Mouse (Mus musculus) intestine, embryonic 14.5 days (tissue): ENCODE measurements around the gene AC170998.1. TPM values are rescaled to one million over a fixed set of nuclear protein-coding genes. Genes with fewer than 3 reads are reported as not detected.

Experiments
- ATAC-seq: fragments of 200-750 bp; cut with Nextera tagmentation; replicated peaks from 2 replicates; pipeline ENCODE4 v1.8.0; 2017; ENCODE audit warnings: low read depth, moderate number of reproducible peaks, moderate TSS enrichment, moderate library complexity; ENCODE audit not compliant: low FRiP score, low TSS enrichment
- DNase-seq: peaks from one replicate; pipeline ENCODE4 v3.0.0-alpha.2; 2018; ENCODE audit warnings: low spot score
- H3K27ac ChIP-seq: fragments of 300-500 bp; sonication (generic); 2 replicates; pipeline ENCODE4 v1.5.1; 2014; ENCODE audit warnings: low read depth, mild to moderate bottlenecking, control low read depth
- H3K27me3 ChIP-seq: fragments of 300-500 bp; sonication (generic); replicated peaks from 2 replicates; pipeline ENCODE4 v1.6.1; 2014; ENCODE audit warnings: low read length, control low read depth; ENCODE audit not compliant: control insufficient read depth, insufficient read depth
- H3K36me3 ChIP-seq: fragments of 300-500 bp; sonication (generic); 2 replicates; pipeline ENCODE4 v1.6.1; 2014; ENCODE audit warnings: low read length, control low read depth; ENCODE audit not compliant: control insufficient read depth, insufficient read depth
- H3K4me1 ChIP-seq: fragments of 300-500 bp; sonication (generic); replicated peaks from 2 replicates; pipeline ENCODE4 v1.6.1; 2014; ENCODE audit warnings: low read length, control low read depth, mixed read lengths; ENCODE audit not compliant: control insufficient read depth, insufficient read depth
- H3K4me2 ChIP-seq: fragments of 300-500 bp; sonication (generic); 2 replicates; pipeline ENCODE4 v1.6.1; 2014; ENCODE audit warnings: low read length
- H3K4me3 ChIP-seq: fragments of 300-500 bp; sonication (generic); 2 replicates; pipeline ENCODE4 v1.5.1; 2014; ENCODE audit warnings: low read depth, low read length, control low read depth, mixed read lengths
- H3K9ac ChIP-seq: fragments of 300-500 bp; sonication (generic); 2 replicates; pipeline ENCODE4 v1.6.1; 2014; ENCODE audit warnings: mild to moderate bottlenecking, low read length
- H3K9me3 ChIP-seq: fragments of 300-500 bp; sonication (generic); 2 replicates; pipeline ENCODE4 v1.6.1; 2016; ENCODE audit warnings: low read length, control low read depth; ENCODE audit not compliant: control insufficient read depth
- WGBS: fragments of 180-500 bp; shearing (Covaris S2); extraction: QIAGEN DNeasy Blood & Tissue Kit; methylation state at CpG from one replicate; pipeline ENCODE4 v1.1.7; 2014; 5-methylcytosine and 5-hydroxymethylcytosine counted together
- polyA plus RNA-seq: library from polyadenylated mRNA; unstranded; fragments of >200 nt; fragmentation: Nextera tagmentation; extraction: Ambion mirVana; gene quantifications from 2 replicates; pipeline ENCODE4 v1.2.1, GENCODE M21; 2014

AC170998.1 gene
- polyA plus RNA-seq, 1 experiment from 2014 or later: 4.0 TPM

DNA sequence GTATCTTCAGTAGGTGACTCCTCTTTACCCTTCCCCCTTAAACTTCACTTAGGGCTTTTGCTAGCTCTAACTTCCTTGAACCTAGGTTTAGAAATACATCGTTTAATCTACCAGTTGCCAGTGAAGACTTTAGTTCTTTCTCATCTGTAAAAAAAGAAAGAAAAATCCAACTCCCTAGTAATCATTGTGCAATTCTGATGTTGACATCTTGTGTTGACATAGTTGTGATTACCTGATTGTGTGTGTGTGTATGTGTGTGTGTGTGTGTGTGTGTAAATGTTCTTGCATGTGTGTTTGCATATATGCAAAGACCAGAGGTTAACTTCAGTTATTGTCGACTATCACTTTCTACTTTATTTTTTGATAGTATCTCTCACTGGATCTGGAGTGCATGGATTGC is 27.2 kb upstream of the AC170998.1 start:
- Histone ChIP-seq H3K9me3 (no peaks in the 10 kb centered on the region), H3K27me3 (no peaks in the 10 kb centered on the region), H3K4me2 (no peak overlapping the region), H3K4me3 (no peak overlapping the region), H3K9ac (no peak overlapping the region), H3K27ac (no peak overlapping the region), H3K36me3 (no peaks in the 10 kb centered on the region; the same call in 1 of the 2 replicates), H3K4me1 (peaks cover 38% of the 10 kb centered on the region)
- no peak for DNase-seq
- WGBS: 75% methylated on average over 2 of the region's 2 CpGs
- ATAC-seq: no peak

DNA sequence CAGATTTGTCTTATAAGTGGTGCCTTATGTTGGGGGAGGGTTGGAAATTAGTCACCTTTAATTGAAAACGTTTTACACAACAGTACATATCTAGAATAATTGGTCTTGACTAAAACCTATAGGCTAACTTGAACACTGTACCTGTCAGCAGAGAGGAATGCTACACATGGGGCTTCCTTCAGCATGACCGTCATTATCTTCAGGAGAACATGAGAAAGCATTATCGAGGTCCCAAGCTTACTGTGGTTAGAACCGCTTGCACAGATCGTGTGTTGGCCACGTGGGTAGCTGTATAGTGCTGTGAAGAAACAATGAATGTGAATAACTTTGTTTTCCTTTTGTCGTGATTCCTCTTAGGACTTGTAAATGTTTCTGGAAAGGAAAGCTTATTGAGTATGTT is 26.1 kb upstream of the AC170998.1 start:
- no peak overlapping the region for H3K4me3 ChIP-seq
- H3K9me3 ChIP-seq: no peaks in the 10 kb centered on the region
- DNase-seq: no peak
- H3K4me1 ChIP-seq: peaks cover 33% of the 10 kb centered on the region
- no peak overlapping the region for H3K4me2 ChIP-seq
- 88% methylated on average over 7 of the region's 7 CpGs for WGBS
- no peaks in the 10 kb centered on the region for H3K36me3 ChIP-seq
- no peak for ATAC-seq
- H3K27me3 ChIP-seq: no peaks in the 10 kb centered on the region
- no peak overlapping the region for H3K27ac ChIP-seq
- H3K9ac ChIP-seq: no peak overlapping the region

DNA sequence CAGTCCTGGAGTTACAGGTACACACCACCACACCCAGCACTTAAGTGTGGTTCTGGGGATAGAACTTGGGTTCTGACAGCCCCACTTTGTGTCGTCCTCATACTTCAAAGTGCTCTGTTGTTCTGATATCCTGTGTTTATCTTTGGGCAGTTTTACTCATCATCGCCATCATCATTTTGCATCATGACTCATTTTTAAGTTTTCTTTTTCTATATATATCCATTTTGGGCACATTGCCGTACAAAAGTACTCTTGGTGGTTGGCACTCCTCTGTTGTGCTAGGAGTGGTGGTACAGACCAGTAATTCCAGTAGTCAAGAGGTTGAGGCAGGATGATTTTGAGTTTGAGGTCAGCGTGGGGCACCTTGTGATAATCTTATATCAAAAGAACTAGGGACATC is 24.7 kb upstream of the AC170998.1 start:
- Histone ChIP-seq H3K4me1 (peaks cover 24% of the 10 kb centered on the region), H3K36me3 (no peaks in the 10 kb centered on the region), H3K9me3 (no peaks in the 10 kb centered on the region), H3K27me3 (no peaks in the 10 kb centered on the region), H3K4me3 (no peak overlapping the region), H3K27ac (no peak overlapping the region), H3K9ac (no peak overlapping the region), H3K4me2 (no peak overlapping the region)
- 95% methylated on average over 4 of the region's 4 CpGs for WGBS
- DNase-seq (no peak), ATAC-seq (no peak)

DNA sequence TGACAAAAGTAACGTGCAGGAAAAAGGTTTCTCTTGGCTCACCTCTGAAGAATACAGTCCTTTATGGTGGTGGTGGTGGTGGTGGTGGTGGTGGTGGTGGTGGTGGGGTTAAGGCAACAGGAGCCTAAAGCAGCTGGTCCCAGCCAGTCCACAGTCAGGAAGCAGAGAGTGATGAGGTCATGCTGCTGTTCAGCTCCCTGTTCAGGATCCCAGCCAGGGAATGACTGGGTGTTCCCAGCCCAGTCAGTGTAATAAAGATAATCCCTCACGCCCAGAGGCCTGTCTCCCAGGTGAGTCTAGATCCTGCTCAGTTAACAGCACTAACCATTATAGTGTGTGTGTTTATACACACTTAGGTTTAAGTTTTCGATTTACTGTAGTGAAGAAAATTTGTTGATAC is 24.1 kb upstream of the AC170998.1 start:
- no peak overlapping the region for H3K4me2 ChIP-seq
- H3K4me1 ChIP-seq: peaks cover 18% of the 10 kb centered on the region
- no peak overlapping the region for H3K4me3 ChIP-seq
- WGBS: 87% methylated on average over 3 of the region's 3 CpGs
- H3K9me3 ChIP-seq: no peaks in the 10 kb centered on the region
- ATAC-seq: no peak
- H3K36me3 ChIP-seq: no peaks in the 10 kb centered on the region
- no peak overlapping the region for H3K27ac ChIP-seq
- no peak overlapping the region for H3K9ac ChIP-seq
- H3K27me3 ChIP-seq: no peaks in the 10 kb centered on the region
- DNase-seq: no peak

DNA sequence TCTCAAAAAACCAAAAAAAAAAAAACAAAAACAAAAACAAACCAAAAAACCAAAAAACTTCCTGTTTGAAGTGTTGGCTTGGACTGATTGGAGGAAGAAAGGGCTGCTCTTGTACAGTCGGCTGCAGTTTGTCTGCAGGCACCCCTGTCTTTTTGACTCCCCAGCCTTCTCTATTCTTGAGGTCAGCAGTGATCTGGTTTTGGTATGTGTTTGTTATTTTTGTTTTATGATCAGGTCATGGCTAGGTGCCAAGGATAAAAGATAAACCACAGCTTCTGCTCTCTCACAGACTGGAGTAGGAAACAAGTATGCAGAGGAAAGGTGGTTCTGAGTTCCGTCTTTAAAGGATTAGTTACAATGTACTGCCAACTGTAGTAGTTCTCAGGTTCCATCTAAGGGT is 23.2 kb upstream of the AC170998.1 start:
- Histone ChIP-seq H3K4me2 (no peak overlapping the region), H3K4me3 (no peak overlapping the region), H3K9ac (no peak overlapping the region), H3K36me3 (no peaks in the 10 kb centered on the region), H3K9me3 (no peaks in the 10 kb centered on the region), H3K27ac (no peak overlapping the region), H3K27me3 (no peaks in the 10 kb centered on the region), H3K4me1 (peaks cover 15% of the 10 kb centered on the region)
- WGBS: 45% methylated on average over 2 of the region's 2 CpGs
- ATAC-seq (no peak), DNase-seq (no peak)

DNA sequence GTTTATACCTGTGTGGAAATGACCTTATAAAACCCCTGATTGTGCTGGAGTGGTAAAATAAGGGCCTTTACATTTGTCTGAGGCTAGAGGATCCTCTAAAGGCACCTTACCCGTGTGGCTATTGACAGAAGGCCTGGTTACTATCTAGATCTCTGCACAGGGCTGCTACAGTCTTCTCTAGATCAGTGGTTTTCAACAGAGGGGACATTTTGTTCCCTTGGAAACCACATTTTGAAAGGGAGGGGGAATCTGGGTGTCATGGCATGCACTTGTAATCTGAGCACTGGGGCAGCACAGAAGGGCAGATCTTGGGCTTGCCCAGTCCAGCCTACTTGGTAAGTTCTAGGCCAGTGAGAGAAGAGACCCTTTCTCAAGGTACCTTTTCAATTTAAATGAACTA is 19.2 kb upstream of the AC170998.1 start:
- no peak for ATAC-seq
- no peaks in the 10 kb centered on the region for H3K9me3 ChIP-seq
- no peaks in the 10 kb centered on the region for H3K36me3 ChIP-seq
- H3K27ac ChIP-seq: no peak overlapping the region
- no peak overlapping the region for H3K4me2 ChIP-seq
- no peak overlapping the region for H3K9ac ChIP-seq
- peaks cover 21% of the 10 kb centered on the region for H3K4me1 ChIP-seq
- no peak overlapping the region for H3K4me3 ChIP-seq
- WGBS: 19% methylated on average over 1 of the region's 1 CpGs
- H3K27me3 ChIP-seq: no peaks in the 10 kb centered on the region
- DNase-seq: no peak

DNA sequence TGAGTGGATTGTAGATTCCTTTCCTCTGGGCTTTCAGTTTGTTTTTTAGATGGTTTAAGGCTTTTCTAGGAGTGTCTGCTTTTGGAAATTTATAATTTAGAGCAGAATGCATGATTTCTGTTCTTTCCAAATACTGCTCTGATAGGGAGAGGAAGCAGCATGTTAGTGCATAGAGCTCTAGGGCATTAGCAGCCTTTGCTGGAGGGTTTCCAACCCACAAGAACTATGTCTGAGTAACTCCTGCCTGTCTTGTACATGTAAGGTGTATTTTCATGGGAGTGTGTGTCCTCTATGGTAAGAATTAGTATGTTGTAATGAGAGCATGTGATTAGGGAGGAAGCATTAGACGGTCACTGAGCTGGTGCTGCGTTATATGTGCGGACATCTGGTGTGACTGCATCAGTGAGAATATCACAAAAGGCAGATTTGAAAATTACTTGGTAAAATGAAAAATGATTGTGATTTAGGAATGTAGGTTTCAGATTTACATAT is 18.7 kb upstream of the AC170998.1 start:
- WGBS: 93% methylated on average over 3 of the region's 3 CpGs
- ATAC-seq (no peak), DNase-seq (no peak)
- Histone ChIP-seq H3K27ac (no peak overlapping the region), H3K36me3 (no peaks in the 10 kb centered on the region), H3K4me2 (no peak overlapping the region), H3K9ac (0 out of 2 replicates have a peak overlapping the region, but pooled peaks have one; percentile 1), H3K9me3 (no peaks in the 10 kb centered on the region), H3K4me1 (peaks cover 25% of the 10 kb centered on the region), H3K4me3 (no peak overlapping the region), H3K27me3 (no peaks in the 10 kb centered on the region)

DNA sequence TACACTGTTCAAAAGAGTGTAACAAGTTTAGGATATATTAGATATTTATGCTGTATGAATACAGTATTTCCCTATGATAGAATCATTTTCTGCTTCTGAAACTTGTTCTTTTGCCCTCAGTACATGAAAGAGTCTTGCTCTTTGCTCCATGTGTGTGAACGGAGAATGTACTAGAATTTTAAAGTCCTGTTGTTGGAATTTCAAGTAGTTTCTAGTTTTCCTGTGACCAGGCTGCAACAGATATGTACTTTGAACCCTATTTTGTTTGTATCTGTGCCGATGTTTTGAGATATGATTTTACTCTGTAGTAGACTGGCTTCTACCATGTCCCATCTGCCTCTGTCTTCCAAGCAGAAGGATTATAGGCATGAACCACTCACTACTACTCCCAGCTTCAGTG is 18.1 kb upstream of the AC170998.1 start:
- DNase-seq: no peak
- Histone ChIP-seq H3K27me3 (no peaks in the 10 kb centered on the region), H3K9me3 (no peaks in the 10 kb centered on the region), H3K36me3 (no peaks in the 10 kb centered on the region), H3K9ac (no peak overlapping the region), H3K4me1 (peaks cover 29% of the 10 kb centered on the region), H3K27ac (no peak overlapping the region), H3K4me2 (no peak overlapping the region), H3K4me3 (no peak overlapping the region)
- ATAC-seq: no peak
- WGBS: 74% methylated on average over 2 of the region's 2 CpGs

DNA sequence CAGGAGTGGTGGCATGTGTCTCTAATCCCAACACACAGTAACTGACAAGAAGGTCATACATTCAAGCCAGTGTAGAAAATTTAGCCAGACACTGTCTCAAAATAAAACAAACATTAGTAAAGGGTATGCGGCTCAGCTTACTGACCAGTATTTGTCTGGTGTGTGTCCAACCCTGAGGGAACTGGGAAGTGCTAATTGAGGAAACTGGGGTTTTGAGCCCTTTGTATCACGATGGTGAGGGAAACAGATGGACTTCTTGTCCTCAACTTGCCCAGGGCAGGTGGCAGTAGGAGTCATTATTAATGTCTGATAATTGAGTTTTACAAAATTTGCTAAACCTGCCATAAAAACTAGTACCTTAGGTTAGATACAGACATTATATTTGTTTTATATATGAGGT is 16.9 kb upstream of the AC170998.1 start:
- Histone ChIP-seq H3K4me2 (no peak overlapping the region), H3K27me3 (no peaks in the 10 kb centered on the region), H3K9me3 (no peaks in the 10 kb centered on the region), H3K27ac (no peak overlapping the region), H3K4me3 (no peak overlapping the region), H3K4me1 (peaks cover 29% of the 10 kb centered on the region), H3K36me3 (peaks cover 5% of the 10 kb centered on the region), H3K9ac (no peak overlapping the region)
- 36% methylated on average over 2 of the region's 2 CpGs for WGBS
- DNase-seq (no peak), ATAC-seq (no peak)
